Mouse (Mus musculus): Measurements from ENCODE around the gene Ublcp1. TPM values are rescaled to one million over a fixed set of nuclear protein-coding genes. Genes with fewer than 3 reads are reported as not detected.

Gene Ublcp1
- polyA plus RNA-seq (2014; fragmentation: Nextera tagmentation; extraction: Ambion mirVana), result 65.0 and 74.5 TPM in 2 replicates

- peak within 1 kb of the TSS; percentile 84 for H3K27ac ChIP-seq (ENCODE audit: low read depth, low read length)
- H3K4me2 ChIP-seq (ENCODE audit: low read length), result peak within 1 kb of the TSS; percentile 95
- H3K9ac ChIP-seq (ENCODE audit: low read length), result peak within 1 kb of the TSS; percentile 94
- H3K27me3 ChIP-seq (replicated peaks; ENCODE audit: control insufficient read depth, insufficient read depth, low read length), result no peaks in the 10 kb centered on the region
- ATAC-seq (peak; percentile 95), DNase-seq (ENCODE audit: low spot score) (peak; percentile 94)
- H3K4me1 ChIP-seq (ENCODE audit: control insufficient read depth, insufficient read depth, low read length), result peaks cover 9% of the 10 kb centered on the region
- under 1% methylated on average over 54 of the region's 54 CpGs for WGBS
- H3K36me3 ChIP-seq (ENCODE audit: control insufficient read depth, insufficient read depth, low read length), result peaks cover 2% of the 10 kb centered on the region; the same call in 1 of the 2 replicates
- H3K4me3 ChIP-seq (ENCODE audit: low read depth, low read length), result peak within 1 kb of the TSS; percentile 91
- no peaks in the 10 kb centered on the region for H3K9me3 ChIP-seq (replicated peaks; ENCODE audit: control insufficient read depth, low read length)
Measured at GRCm38 (mm10) chr11:44470432-44471336, at the start of gene Ublcp1. TSS of gene Ublcp1 (minus strand) at chr11:44470498.

- DNase-seq (ENCODE audit: low spot score), result peak; percentile 42
- Histone ChIP-seq H3K4me1 (ENCODE audit: control insufficient read depth, insufficient read depth, low read length) (0 out of 2 replicates have a peak, but pooled peaks cover 7% of the 10 kb centered on the region), H3K9me3 (replicated peaks; ENCODE audit: control insufficient read depth, low read length) (no peaks in the 10 kb centered on the region), H3K9ac (ENCODE audit: low read length) (peak overlapping the region; percentile 98), H3K27me3 (replicated peaks; ENCODE audit: control insufficient read depth, insufficient read depth, low read length) (no peaks in the 10 kb centered on the region), H3K4me3 (ENCODE audit: low read depth, low read length) (peak overlapping the region; percentile 96), H3K27ac (ENCODE audit: low read depth, low read length) (peak overlapping the region; percentile 92), H3K36me3 (ENCODE audit: control insufficient read depth, insufficient read depth, low read length) (no peaks in the 10 kb centered on the region), H3K4me2 (ENCODE audit: low read length) (peak overlapping the region; percentile 85)
- ATAC-seq, result peak; percentile 65
- WGBS, result under 1% methylated on average over 35 of the region's 61 CpGs
Measured at GRCm38 (mm10) chr11:44519096-44519949, 49.0 kb upstream of the Ublcp1 start.

GRCm38 (mm10) chr11:44518281-44519095, 48.2 kb upstream of the Ublcp1 start, which contains the start of gene Rnf145:
TSS of gene Rnf145 (plus strand) at chr11:44518964.
- Histone ChIP-seq H3K27ac (ENCODE audit: low read depth, low read length) (peak within 1 kb of the TSS; percentile 92), H3K4me2 (ENCODE audit: low read length) (peak within 1 kb of the TSS; percentile 85), H3K27me3 (replicated peaks; ENCODE audit: control insufficient read depth, insufficient read depth, low read length) (no peaks in the 10 kb centered on the region), H3K9ac (ENCODE audit: low read length) (peak within 1 kb of the TSS; percentile 98), H3K4me3 (ENCODE audit: low read depth, low read length) (peak within 1 kb of the TSS; percentile 96), H3K36me3 (ENCODE audit: control insufficient read depth, insufficient read depth, low read length) (no peaks in the 10 kb centered on the region), H3K9me3 (replicated peaks; ENCODE audit: control insufficient read depth, low read length) (no peaks in the 10 kb centered on the region), H3K4me1 (ENCODE audit: control insufficient read depth, insufficient read depth, low read length) (0 out of 2 replicates have a peak, but pooled peaks cover 7% of the 10 kb centered on the region)
- ATAC-seq (peak; percentile 91), DNase-seq (ENCODE audit: low spot score) (peak; percentile 80)
- WGBS, result under 1% methylated on average over 56 of the region's 70 CpGs

- 43% methylated on average over 6 of the region's 6 CpGs for WGBS
- H3K4me3 ChIP-seq (ENCODE audit: low read depth, low read length), result peak overlapping the region; percentile 96; the same call in 1 of the 2 replicates
- no peak overlapping the region for H3K27ac ChIP-seq (ENCODE audit: low read depth, low read length)
- DNase-seq (ENCODE audit: low spot score) (peak; percentile 16), ATAC-seq (no peak)
- peak overlapping the region; percentile 85 for H3K4me2 ChIP-seq (ENCODE audit: low read length)
- H3K4me1 ChIP-seq (ENCODE audit: control insufficient read depth, insufficient read depth, low read length), result 0 out of 2 replicates have a peak, but pooled peaks cover 7% of the 10 kb centered on the region
- no peaks in the 10 kb centered on the region for H3K9me3 ChIP-seq (replicated peaks; ENCODE audit: control insufficient read depth, low read length)
- H3K36me3 ChIP-seq (ENCODE audit: control insufficient read depth, insufficient read depth, low read length), result no peaks in the 10 kb centered on the region
- H3K27me3 ChIP-seq (replicated peaks; ENCODE audit: control insufficient read depth, insufficient read depth, low read length), result no peaks in the 10 kb centered on the region
- peak overlapping the region; percentile 98; the same call in 1 of the 2 replicates for H3K9ac ChIP-seq (ENCODE audit: low read length)
Measured at GRCm38 (mm10) chr11:44517561-44518280, 47.4 kb upstream of the Ublcp1 start.

GRCm38 (mm10) chr11:44516362-44516761, 46.1 kb upstream of the Ublcp1 start:
- H3K9me3 ChIP-seq (replicated peaks; ENCODE audit: control insufficient read depth, low read length), result no peaks in the 10 kb centered on the region
- 15% methylated on average over 1 of the region's 1 CpGs for WGBS
- H3K9ac ChIP-seq (ENCODE audit: low read length), result no peak overlapping the region
- no peaks in the 10 kb centered on the region for H3K27me3 ChIP-seq (replicated peaks; ENCODE audit: control insufficient read depth, insufficient read depth, low read length)
- DNase-seq (ENCODE audit: low spot score), result no peak
- no peaks in the 10 kb centered on the region for H3K36me3 ChIP-seq (ENCODE audit: control insufficient read depth, insufficient read depth, low read length)
- no peak for ATAC-seq
- H3K4me2 ChIP-seq (ENCODE audit: low read length), result no peak overlapping the region
- H3K4me3 ChIP-seq (ENCODE audit: low read depth, low read length), result no peak overlapping the region
- H3K27ac ChIP-seq (ENCODE audit: low read depth, low read length), result no peak overlapping the region
- H3K4me1 ChIP-seq (ENCODE audit: control insufficient read depth, insufficient read depth, low read length), result 0 out of 2 replicates have a peak, but pooled peaks cover 4% of the 10 kb centered on the region

GRCm38 (mm10) chr11:44514666-44515065, 44.4 kb upstream of the Ublcp1 start:
- Histone ChIP-seq H3K4me2 (ENCODE audit: low read length) (no peak overlapping the region), H3K27ac (ENCODE audit: low read depth, low read length) (no peak overlapping the region), H3K27me3 (replicated peaks; ENCODE audit: control insufficient read depth, insufficient read depth, low read length) (no peaks in the 10 kb centered on the region), H3K4me1 (ENCODE audit: control insufficient read depth, insufficient read depth, low read length) (no peaks in the 10 kb centered on the region), H3K4me3 (ENCODE audit: low read depth, low read length) (no peak overlapping the region), H3K36me3 (ENCODE audit: control insufficient read depth, insufficient read depth, low read length) (no peaks in the 10 kb centered on the region), H3K9me3 (replicated peaks; ENCODE audit: control insufficient read depth, low read length) (no peaks in the 10 kb centered on the region), H3K9ac (ENCODE audit: low read length) (no peak overlapping the region)
- WGBS, result 57% methylated on average over 2 of the region's 2 CpGs
- DNase-seq (ENCODE audit: low spot score) (no peak), ATAC-seq (no peak)

GRCm38 (mm10) chr11:44513026-44513422, 42.7 kb upstream of the Ublcp1 start:
- Histone ChIP-seq H3K27ac (ENCODE audit: low read depth, low read length) (no peak overlapping the region), H3K36me3 (ENCODE audit: control insufficient read depth, insufficient read depth, low read length) (no peaks in the 10 kb centered on the region), H3K9ac (ENCODE audit: low read length) (no peak overlapping the region), H3K4me1 (ENCODE audit: control insufficient read depth, insufficient read depth, low read length) (no peaks in the 10 kb centered on the region), H3K4me2 (ENCODE audit: low read length) (no peak overlapping the region), H3K27me3 (replicated peaks; ENCODE audit: control insufficient read depth, insufficient read depth, low read length) (no peaks in the 10 kb centered on the region), H3K4me3 (ENCODE audit: low read depth, low read length) (no peak overlapping the region), H3K9me3 (replicated peaks; ENCODE audit: control insufficient read depth, low read length) (no peaks in the 10 kb centered on the region)
- ATAC-seq (no peak), DNase-seq (ENCODE audit: low spot score) (no peak)
- 71% methylated on average over 2 of the region's 2 CpGs for WGBS
